Mouse (Mus musculus) right cerebral cortex, postnatal 10 days (tissue): ENCODE results near the gene Resf1.
"Not testable (repeated sequence)": the region's sequence is repeated elsewhere in the genome, so short reads cannot be mapped to it uniquely, and the experiment has no call there.

ENCODE experiments used
- DNase-seq, 2 experiments: peaks; one replicate each; pipeline ENCODE4 v3.0.0; 2021; ENCODE audit warnings: low spot score in 2 of 2

Gene Resf1

GRCm38 (mm10) chr6:149308956-149309932, at the start of gene Resf1:
Gene Resf1, plus strand, starts transcription at chr6:149309414.
- DNase-seq = peak; percentile 93

- no peak for DNase-seq
Measured at GRCm38 (mm10) chr6:149260801-149261239, 48.4 kb upstream of the Resf1 start.

GRCm38 (mm10) chr6:149267951-149268350, 41.3 kb upstream of the Resf1 start:
- no peak for DNase-seq

GRCm38 (mm10) chr6:149278248-149278731, 30.9 kb upstream of the Resf1 start:
- DNase-seq = no peak

GRCm38 (mm10) chr6:149278866-149279265, 30.3 kb upstream of the Resf1 start:
- no peak for DNase-seq

- DNase-seq = no peak
Measured at GRCm38 (mm10) chr6:149280511-149280910, 28.7 kb upstream of the Resf1 start.

- DNase-seq = not testable (repeated sequence)
Measured at GRCm38 (mm10) chr6:149288190-149288589, 21.0 kb upstream of the Resf1 start.

GRCm38 (mm10) chr6:149303231-149303630, 6.0 kb upstream of the Resf1 start:
- not testable (repeated sequence) for DNase-seq

- no peak for DNase-seq
Measured at GRCm38 (mm10) chr6:149307092-149307491, 2.1 kb upstream of the Resf1 start.

GRCm38 (mm10) chr6:149307801-149308200, 1.4 kb upstream of the Resf1 start:
- DNase-seq = no peak

- no peak for DNase-seq
Measured at GRCm38 (mm10) chr6:149310226-149310625, 1.0 kb downstream of the Resf1 start.

- no peak for DNase-seq
Measured at GRCm38 (mm10) chr6:149311044-149311443, 1.8 kb downstream of the Resf1 start.

- DNase-seq = no peak
Measured at GRCm38 (mm10) chr6:149311778-149312177, 2.6 kb downstream of the Resf1 start.

GRCm38 (mm10) chr6:149312221-149312620, 3.0 kb downstream of the Resf1 start:
- DNase-seq = no peak

GRCm38 (mm10) chr6:149314918-149315317, 5.7 kb downstream of the Resf1 start:
- DNase-seq = no peak

- no peak for DNase-seq
Measured at GRCm38 (mm10) chr6:149323523-149324241, 14.5 kb downstream of the Resf1 start.

- DNase-seq = no peak
Measured at GRCm38 (mm10) chr6:149324242-149324633, 15.0 kb downstream of the Resf1 start.

- no peak for DNase-seq
Measured at GRCm38 (mm10) chr6:149329071-149329470, 19.9 kb downstream of the Resf1 start.

- DNase-seq = no peak
Measured at GRCm38 (mm10) chr6:149330332-149330731, 21.1 kb downstream of the Resf1 start.

- DNase-seq = no peak
Measured at GRCm38 (mm10) chr6:149333036-149333435, 23.8 kb downstream of the Resf1 start.

GRCm38 (mm10) chr6:149337990-149338389, 28.8 kb downstream of the Resf1 start:
- DNase-seq = no peak

GRCm38 (mm10) chr6:149338622-149339021, 29.4 kb downstream of the Resf1 start:
- DNase-seq = no peak
